Mouse (Mus musculus) heart, embryonic 14.5 days (tissue): Measurements from ENCODE around the gene Coq10b. TPM values are rescaled to one million over a fixed set of nuclear protein-coding genes. Genes with fewer than 3 reads are reported as not detected.
"Not testable (repeated sequence)": the region's sequence is repeated elsewhere in the genome, so short reads cannot be mapped to it uniquely, and the experiment has no call there.

Experiments used
- ATAC-seq: fragments of 200-750 bp; cut with Nextera tagmentation; 2 replicates; pipeline ENCODE4 v1.8.0; 2017; ENCODE audit warnings: low read depth, moderate TSS enrichment; ENCODE audit not compliant: insufficient number of reproducible peaks, insufficient read depth, low FRiP score
- H3K27ac ChIP-seq, 2 experiments: fragments of 200-500 bp in 1 of 2; fragments of 300-500 bp in 1 of 2; sonication (generic) in 1 of 2; replicated peaks in 1 of 2; 2 replicates each; pipeline ENCODE4 v1.5.1; 2012 to 2014; ENCODE audit warnings: low read depth in 2 of 2, low read length in 2 of 2, control low read depth in 1 of 2, mild to moderate bottlenecking in 1 of 2, mixed read lengths in 1 of 2; ENCODE audit not compliant: control insufficient read depth in 1 of 2, insufficient read depth in 1 of 2
- H3K27me3 ChIP-seq: fragments of 300-500 bp; sonication (generic); 2 replicates; pipeline ENCODE4 v1.6.1; 2014; ENCODE audit warnings: mild to moderate bottlenecking, low read length, control low read depth; ENCODE audit not compliant: control insufficient read depth, insufficient read depth
- H3K36me3 ChIP-seq: fragments of 300-500 bp; sonication (generic); 2 replicates; pipeline ENCODE4 v1.6.1; 2014; ENCODE audit warnings: mild to moderate bottlenecking, control low read depth, low read length, mixed read lengths; ENCODE audit not compliant: control insufficient read depth, insufficient read depth
- H3K4me1 ChIP-seq, 2 experiments: fragments of 200-500 bp in 1 of 2; fragments of 300-500 bp in 1 of 2; sonication (generic) in 1 of 2; 2 replicates each; pipeline ENCODE4 v1.6.1; 2012 to 2014; ENCODE audit warnings: low read length in 2 of 2, control low read depth in 1 of 2, mixed read lengths in 1 of 2; ENCODE audit not compliant: control insufficient read depth in 2 of 2, insufficient read depth in 2 of 2
- H3K4me2 ChIP-seq: fragments of 300-500 bp; sonication (generic); 2 replicates; pipeline ENCODE4 v1.6.1; 2014; ENCODE audit warnings: mild to moderate bottlenecking, low read length
- H3K4me3 ChIP-seq, 2 experiments: fragments of 200-500 bp in 1 of 2; fragments of 300-500 bp in 1 of 2; sonication (generic) in 1 of 2; 2 replicates each; pipeline ENCODE4 v1.5.1; 2012 to 2014; ENCODE audit warnings: low read length in 2 of 2, mild to moderate bottlenecking in 2 of 2, control low read depth in 1 of 2, low read depth in 1 of 2, moderate library complexity in 1 of 2; ENCODE audit not compliant: control insufficient read depth in 1 of 2, insufficient read depth in 1 of 2
- H3K9ac ChIP-seq: fragments of 300-500 bp; sonication (generic); 2 replicates; pipeline ENCODE4 v1.6.1; 2014; ENCODE audit warnings: mild to moderate bottlenecking, low read length
- H3K9me3 ChIP-seq: fragments of 300-500 bp; sonication (generic); 2 replicates; pipeline ENCODE4 v1.6.1; 2016; ENCODE audit warnings: low read length, control low read depth; ENCODE audit not compliant: control insufficient read depth
- WGBS: fragments of 180-500 bp; shearing (Covaris S2); extraction: QIAGEN DNeasy Blood & Tissue Kit; methylation state at CpG from one replicate; pipeline ENCODE4 v1.1.7; 2014; 5-methylcytosine and 5-hydroxymethylcytosine counted together
- polyA plus RNA-seq: library from polyadenylated mRNA; unstranded; fragments of >200 nt; fragmentation: Nextera tagmentation; extraction: Ambion mirVana; gene quantifications from 2 replicates; pipeline ENCODE4 v1.2.1, GENCODE M21; 2014

Gene Coq10b
- polyA plus RNA-seq, 1 experiment from 2014 or later, result 21.4 TPM

DNA sequence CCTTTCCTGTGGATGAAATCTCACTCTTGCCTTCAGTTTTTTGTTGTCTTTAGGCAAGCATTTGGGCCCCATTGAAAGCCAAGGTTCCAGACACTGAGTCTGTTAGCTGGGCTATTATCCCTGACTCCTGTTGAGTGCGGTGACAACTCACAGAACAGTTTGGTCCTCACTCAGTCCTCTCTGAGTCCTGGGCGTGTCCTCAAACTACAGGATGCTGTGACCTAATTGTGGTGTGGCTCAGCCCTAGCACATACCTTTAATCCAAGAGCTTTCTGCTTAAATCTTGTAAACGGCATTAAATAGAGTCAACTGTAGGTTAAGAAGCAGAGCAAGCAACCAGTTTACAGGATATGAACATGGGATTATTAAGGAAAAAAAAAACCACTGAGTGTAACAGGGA lies 9.4 kb upstream of the Coq10b start:
- Histone ChIP-seq H3K4me2 (no peak overlapping the region), H3K27ac (no peak overlapping the region), H3K9ac (no peak overlapping the region), H3K9me3 (0 out of 2 replicates have a peak, but pooled peaks cover 8% of the 10 kb centered on the region), H3K4me3 (no peak overlapping the region), H3K27me3 (no peaks in the 10 kb centered on the region), H3K36me3 (no peaks in the 10 kb centered on the region), H3K4me1 (no peaks in the 10 kb centered on the region)
- WGBS, result 63% methylated on average over 3 of the region's 3 CpGs
- no peak for ATAC-seq

DNA sequence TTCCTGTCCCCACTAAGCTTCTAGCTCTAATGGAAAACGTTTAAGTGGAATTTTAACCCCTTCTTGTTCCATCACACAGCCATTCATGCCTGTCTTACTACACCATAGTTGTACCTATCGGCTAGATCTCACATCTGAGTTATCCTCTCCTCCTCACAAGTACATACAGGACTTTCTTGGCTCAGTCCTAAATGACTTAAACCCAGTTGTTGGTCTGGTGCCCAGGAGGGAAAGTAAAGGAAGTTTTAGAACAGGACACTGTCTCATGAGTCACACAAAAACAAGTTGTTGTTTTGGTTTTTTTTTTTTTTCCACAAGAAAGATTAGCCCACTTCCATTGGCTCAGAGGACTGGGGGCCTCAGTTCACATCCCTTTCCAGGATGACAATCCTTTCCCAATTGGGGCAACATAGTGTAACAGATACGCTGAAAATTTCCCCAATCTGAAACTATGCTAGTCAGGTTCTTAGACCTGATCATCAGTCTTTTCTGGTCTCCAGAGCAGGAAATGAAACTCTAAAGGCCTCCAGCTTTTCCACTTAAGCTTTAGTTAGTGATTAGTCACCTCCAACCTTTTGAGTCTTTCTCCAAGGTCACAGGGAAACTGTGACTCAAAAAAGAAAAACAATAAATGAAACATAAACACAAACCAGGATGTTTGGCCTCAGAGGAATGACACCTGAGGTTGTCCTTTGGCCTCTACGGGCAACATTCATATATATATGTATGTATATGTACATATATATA lies 3.6 kb upstream of the Coq10b start:
- H3K9ac ChIP-seq, result no peak overlapping the region
- H3K27ac ChIP-seq, result no peak overlapping the region
- peaks cover 0 to 11% of the 10 kb centered on the region in 2 experiments; a peak in 2 of 4 replicates for H3K4me1 ChIP-seq
- H3K36me3 ChIP-seq, result no peaks in the 10 kb centered on the region
- ATAC-seq, result no peak
- H3K4me2 ChIP-seq, result no peak overlapping the region
- H3K27me3 ChIP-seq, result no peaks in the 10 kb centered on the region
- no peak overlapping the region for H3K4me3 ChIP-seq
- WGBS, result 57% methylated on average over 4 of the region's 4 CpGs
- H3K9me3 ChIP-seq, result no peaks in the 10 kb centered on the region; the same call in 1 of the 2 replicates

- no peaks in the 10 kb centered on the region; the same call in 1 of the 2 replicates for H3K9me3 ChIP-seq
- peaks cover 0 to 13% of the 10 kb centered on the region in 2 experiments; a peak in 2 of 4 replicates for H3K4me1 ChIP-seq
- H3K4me2 ChIP-seq, result peak overlapping the region; percentile 90
- peak overlapping the region in 1 of 2 experiments; percentile 95; a peak in 1 of 4 replicates for H3K27ac ChIP-seq
- no peaks in the 10 kb centered on the region for H3K27me3 ChIP-seq
- peak overlapping the region; percentile 79; the same call in 1 of the 2 replicates for H3K9ac ChIP-seq
- H3K36me3 ChIP-seq, result peaks cover 7% of the 10 kb centered on the region; the same call in 1 of the 2 replicates
- H3K4me3 ChIP-seq, result peak overlapping the region in 1 of 2 experiments; percentile 81; a peak in 1 of 4 replicates
- whole genome bisulfite sequencing, result 69% methylated on average over 3 of the region's 3 CpGs
- ATAC-seq, result no peak
Observed at GRCm38 (mm10) chr1:55051671-55052070, 899 bp upstream of the Coq10b start.

- Histone ChIP-seq H3K9me3 (no peaks in the 10 kb centered on the region; the same call in 1 of the 2 replicates), H3K36me3 (peaks cover 7% of the 10 kb centered on the region; the same call in 1 of the 2 replicates), H3K4me2 (peak overlapping the region; percentile 78), H3K9ac (peak overlapping the region; percentile 79), H3K4me1 (peaks cover 0 to 13% of the 10 kb centered on the region in 2 experiments; a peak in 2 of 4 replicates), H3K27me3 (no peaks in the 10 kb centered on the region), H3K4me3 (peak overlapping the region; percentile 80 to 81), H3K27ac (peak overlapping the region; percentile 90 to 95)
- WGBS, result under 1% methylated on average over 42 of the region's 42 CpGs
- peak; percentile 62 for ATAC-seq
Observed at GRCm38 (mm10) chr1:55053005-55053404, 435 bp downstream of the Coq10b start.

- Histone ChIP-seq H3K4me2 (peak overlapping the region; percentile 78), H3K36me3 (peaks cover 7% of the 10 kb centered on the region; the same call in 1 of the 2 replicates), H3K27me3 (no peaks in the 10 kb centered on the region), H3K9me3 (no peaks in the 10 kb centered on the region; the same call in 1 of the 2 replicates), H3K27ac (peak overlapping the region in 1 of 2 experiments; percentile 95; a peak in 1 of 4 replicates), H3K4me1 (peaks cover 0 to 13% of the 10 kb centered on the region in 2 experiments; a peak in 2 of 4 replicates), H3K4me3 (peak overlapping the region; percentile 80 to 81; a peak in 3 of 4 replicates), H3K9ac (peak overlapping the region; percentile 79)
- ATAC-seq, result no peak
- 67% methylated on average over 4 of the region's 4 CpGs for WGBS
Observed at GRCm38 (mm10) chr1:55053596-55053995, 1.0 kb downstream of the Coq10b start.

GRCm38 (mm10) chr1:55055322-55056115 lies 2.9 kb downstream of the Coq10b start:
- WGBS, result 84% methylated on average over 5 of the region's 5 CpGs
- ATAC-seq, result no peak
- no peak overlapping the region for H3K9ac ChIP-seq
- no peaks in the 10 kb centered on the region for H3K9me3 ChIP-seq
- no peaks in the 10 kb centered on the region for H3K27me3 ChIP-seq
- no peak overlapping the region for H3K4me2 ChIP-seq
- H3K4me1 ChIP-seq, result peaks cover 0 to 13% of the 10 kb centered on the region in 2 experiments; a peak in 2 of 4 replicates
- H3K4me3 ChIP-seq, result no peak overlapping the region
- H3K27ac ChIP-seq, result no peak overlapping the region
- H3K36me3 ChIP-seq, result peaks cover 7% of the 10 kb centered on the region; the same call in 1 of the 2 replicates

DNA sequence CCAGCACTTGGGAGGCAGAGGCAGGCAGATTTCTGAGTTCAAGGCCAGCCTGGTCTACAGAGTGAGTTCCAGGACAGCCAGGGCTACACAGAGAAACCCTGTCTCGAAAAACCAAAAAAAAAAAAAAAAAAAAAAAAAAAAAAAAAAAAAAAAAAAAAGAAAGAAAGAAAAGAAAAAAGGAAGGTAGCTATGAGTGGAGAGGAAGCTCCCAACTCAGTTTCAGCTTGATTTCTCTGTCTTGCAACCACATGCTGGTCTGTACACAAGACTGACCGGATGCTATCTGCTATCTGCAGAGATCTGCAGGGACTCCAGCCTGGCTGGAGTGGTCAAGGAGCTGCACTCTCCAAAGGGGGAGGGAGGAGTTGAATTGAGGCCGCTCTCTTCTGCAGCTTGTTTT lies 5.8 kb downstream of the Coq10b start:
- not testable (repeated sequence) for H3K27ac ChIP-seq, H3K4me2 ChIP-seq, ATAC-seq, H3K27me3 ChIP-seq, H3K4me1 ChIP-seq, H3K9ac ChIP-seq, H3K9me3 ChIP-seq, H3K4me3 ChIP-seq
- peaks cover 20% of the 10 kb centered on the region for H3K36me3 ChIP-seq
- 73% methylated on average over 2 of the region's 3 CpGs for WGBS
